ENCODE assay signal across 8 mouse cellular contexts in genomic region chr10:30842643-30843437, GRCm38 (mm10). TPM values are rescaled to one million over a fixed set of nuclear protein-coding genes. Genes with fewer than 3 reads are reported as not detected.
DNase-seq lines count a peak whose midpoint lies in the region; ATAC-seq lines count a peak whose summit lies in the region.

TSS of gene Hey2 (minus strand) at chr10:30842801.

- no peaks in the 10 kb centered on the region for H3K36me3 ChIP-seq in hindbrain, embryonic 12.5 days

- ATAC-seq in hindbrain, embryonic 12.5 days (ENCODE audit: low FRiP score) = peak; percentile 100

- DNase-seq in R1 (ENCODE audit: low read depth, low spot score) = peak; percentile 97
- peak; percentile 100 for DNase-seq in cerebellum, postnatal 25 days
- peak; percentile 94 to 98 for DNase-seq in frontal cortex, postnatal 14 days (ENCODE audit: low spot score in 2 of 2)
- DNase-seq in layer of hippocampus, postnatal 14 days (ENCODE audit: low spot score in 2 of 2) = peak; percentile 97 to 98
- peak; percentile 98 for DNase-seq in lung, postnatal 10 days
- peak; percentile 98 for DNase-seq in ovary, postnatal 14 days (ENCODE audit: low spot score)
- DNase-seq in thymus, postnatal 10 days (ENCODE audit: low spot score in 2 of 2) = peak; percentile 90

- WGBS in hindbrain, embryonic 12.5 days = under 1% methylated on average over 69 of the region's 70 CpGs

- peaks cover 54% of the 10 kb centered on the region for H3K27me3 ChIP-seq in hindbrain, embryonic 12.5 days

- 0 out of 2 replicates have a peak within 1 kb of the TSS, but pooled peaks have one; percentile 1 for H3K27ac ChIP-seq in hindbrain, embryonic 12.5 days

- H3K9me3 ChIP-seq in hindbrain, embryonic 12.5 days (replicated peaks) = no peaks in the 10 kb centered on the region

- peak within 1 kb of the TSS; percentile 62 for H3K4me3 ChIP-seq in hindbrain, embryonic 12.5 days

- H3K4me2 ChIP-seq in hindbrain, embryonic 12.5 days (replicated peaks) = peak within 1 kb of the TSS; percentile 85

- peaks cover 23% of the 10 kb centered on the region for H3K4me1 ChIP-seq in hindbrain, embryonic 12.5 days

- peak within 1 kb of the TSS; percentile 65 for H3K9ac ChIP-seq in hindbrain, embryonic 12.5 days

RNA-seq across cellular contexts. Expression of gene Hey2, which starts in this region (rescaled TPM):
- 6.7 and 8.1 TPM in 2 replicates for polyA plus RNA-seq in hindbrain, embryonic 12.5 days (2016; fragmentation: Nextera tagmentation; extraction: Ambion mirVana)
- 1 to 10 TPM; 5.5 to 6.9 TPM for total RNA-seq in layer of hippocampus, postnatal 14 days (2021)

Comparison
In these comparisons a context has a peak if more than half of its experiments do, and no peak if none do; other contexts are left out.
1. Peak in every context shown above with its lines: DNase-seq, ATAC-seq, H3K4me3 ChIP-seq and H3K27ac ChIP-seq.